In genomic region chr6:136793831-136794525, GRCm38 (mm10) we compare ENCODE assay signal across 8 mouse cellular contexts. TPM values are rescaled to one million over a fixed set of nuclear protein-coding genes. Genes with fewer than 3 reads are reported as not detected.
A peak's percentile ranks its signal among the peaks of the same experiment; 100 is the strongest.
DNase-seq lines count a peak whose midpoint lies in the region; ATAC-seq and TF ChIP-seq lines count a peak whose summit lies in the region.

No protein-coding gene starts in this region.

- no peaks in the 10 kb centered on the region for H3K79me2 ChIP-seq in liver, adult 2 months (ENCODE audit: control insufficient read depth, insufficient read depth, low read length)

- H3K9me3 ChIP-seq in forebrain, embryonic 10.5 days = no peaks in the 10 kb centered on the region
- H3K9me3 ChIP-seq in limb, embryonic 14.5 days (ENCODE audit: control insufficient read depth, low read length) = no peaks in the 10 kb centered on the region

- no peak overlapping the region for H3K9ac ChIP-seq in liver, adult 2 months (ENCODE audit: low read depth, low read length)
- peak overlapping the region; percentile 52 for H3K9ac ChIP-seq in limb, embryonic 14.5 days (ENCODE audit: low read depth, low read length, severe bottlenecking)

- H3K27ac ChIP-seq in liver, adult 2 months (replicated peaks; ENCODE audit: insufficient read depth, low read depth, low read length) = no peak overlapping the region
- peak overlapping the region; percentile 48 for H3K27ac ChIP-seq in forebrain, embryonic 10.5 days
- no peak overlapping the region for H3K27ac ChIP-seq in limb, embryonic 14.5 days (replicated peaks; ENCODE audit: low read depth, low read length)

- intact Hi-C loops in gastrocnemius, postnatal 36 days (cut with DNase I) = no loop called here

- TF ChIP-seq CTCF in liver, adult 2 months (IDR thresholded peaks at IDR 0.05; ENCODE audit: low read depth, low read length) = no peak

- no peaks in the 10 kb centered on the region for H3K4me1 ChIP-seq in liver, adult 2 months (ENCODE audit: control insufficient read depth, insufficient read depth, low read length)
- H3K4me1 ChIP-seq in forebrain, embryonic 10.5 days = peaks cover 17% of the 10 kb centered on the region
- H3K4me1 ChIP-seq in limb, embryonic 14.5 days (ENCODE audit: control insufficient read depth, insufficient read depth, low read length) = peaks cover 9% of the 10 kb centered on the region; the same call in 1 of the 2 replicates

- TF ChIP-seq POLR2A in liver, adult 2 months (IDR thresholded peaks at IDR 0.05; ENCODE audit: extremely low read depth, insufficient read depth, low read length) = no peak
- no peak for TF ChIP-seq POLR2A in limb, embryonic 14.5 days (IDR thresholded peaks at IDR 0.05; ENCODE audit: borderline replicate concordance, extremely low read depth, insufficient read depth, insufficient read length)

- no peaks in the 10 kb centered on the region for H3K36me3 ChIP-seq in liver, adult 2 months (ENCODE audit: control insufficient read depth, insufficient read depth, low read length)
- no peaks in the 10 kb centered on the region for H3K36me3 ChIP-seq in forebrain, embryonic 10.5 days (replicated peaks)
- no peaks in the 10 kb centered on the region for H3K36me3 ChIP-seq in limb, embryonic 14.5 days (ENCODE audit: control insufficient read depth, insufficient read depth, low read length)

- H3K4me2 ChIP-seq in limb, embryonic 14.5 days (replicated peaks; ENCODE audit: low read depth, low read length, severe bottlenecking) = peak overlapping the region; percentile 80

- 2% methylated on average over 24 of the region's 24 CpGs for WGBS in liver, adult 2 months
- under 1% methylated on average over 24 of the region's 24 CpGs for WGBS in forebrain, embryonic 10.5 days
- under 1% methylated on average over 22 of the region's 24 CpGs for WGBS in limb, embryonic 14.5 days

- ATAC-seq in limb, embryonic 14.5 days (ENCODE audit: low FRiP score, low read depth) = 0 out of 2 replicates have a peak, but pooled peaks have one; percentile 25
- ATAC-seq in neutrophil, adult 5-6 weeks (ENCODE audit: extremely low read depth, insufficient number of reproducible peaks, low FRiP score, poor library complexity, severe bottlenecking) = peak; percentile 39; the same call in 1 of the 2 replicates

- peak overlapping the region; percentile 22 for H3K4me3 ChIP-seq in liver, adult 2 months (ENCODE audit: insufficient read depth, low read depth, low read length)
- H3K4me3 ChIP-seq in forebrain, embryonic 10.5 days = peak overlapping the region; percentile 54
- peak overlapping the region; percentile 36 for H3K4me3 ChIP-seq in limb, embryonic 14.5 days (replicated peaks; ENCODE audit: low read length)

- no peaks in the 10 kb centered on the region for H3K27me3 ChIP-seq in liver, adult 2 months (ENCODE audit: control insufficient read depth, insufficient read depth, low read length)
- peaks cover 29% of the 10 kb centered on the region for H3K27me3 ChIP-seq in forebrain, embryonic 10.5 days (ENCODE audit: poor library complexity, severe bottlenecking)
- no peaks in the 10 kb centered on the region for H3K27me3 ChIP-seq in limb, embryonic 14.5 days (ENCODE audit: control insufficient read depth, insufficient read depth, low read length)

- DNase-seq in liver, adult 2 months (ENCODE audit: extremely low read depth, low read depth, low spot score) = no peak
- DNase-seq in liver = no peak
- no peak for DNase-seq in forebrain, embryonic 10.5 days (ENCODE audit: extremely low spot score, low spot score)
- DNase-seq in limb, embryonic 14.5 days (ENCODE audit: low spot score) = no peak
- DNase-seq in layer of hippocampus, adult 9-11 months = no peak
- no peak for DNase-seq in thymus, postnatal 0 days (ENCODE audit: low spot score)
- no peak for DNase-seq in gastrocnemius, postnatal 36 days

RNA-seq across cellular contexts. Expression of gene Hist4h4, which starts 10.2 kb away (rescaled TPM):
- total RNA-seq in liver, adult 2 months (2014; rRNA removed) = 8.8 and 9.9 TPM in 2 replicates
- 0.15 and 0.21 TPM in 2 replicates for polyA plus RNA-seq in liver, adult 2 months (2012; rRNA removed)
- polyA plus RNA-seq in forebrain, embryonic 10.5 days (2016; fragmentation: Nextera tagmentation; extraction: Ambion mirVana) = 0.38 and 0.49 TPM in 2 replicates
- 1.2 and 1.6 TPM in 2 replicates for polyA plus RNA-seq in limb, embryonic 14.5 days (2012; rRNA removed)
- 1.1 TPM in 2 replicates for polyA plus RNA-seq in limb, embryonic 14.5 days (2014; fragmentation: Nextera tagmentation; extraction: Ambion mirVana)
- total RNA-seq in neutrophil, adult 5-6 weeks (2017) = 22.1 and 23.3 TPM in 2 replicates
- 1.3 and 2.0 TPM in 2 replicates for polyA plus RNA-seq in thymus, postnatal 0 days (2015; fragmentation: Nextera tagmentation; extraction: Ambion mirVana)
- total RNA-seq in gastrocnemius, postnatal 36 days (2021) = 1 to 10 TPM; 4.8 to 4.9 TPM

RNA-seq across cellular contexts. Expression of gene Gucy2c, which starts 12.4 kb away (rescaled TPM):
- 0.55 and 2.6 TPM in 2 replicates for total RNA-seq in liver, adult 2 months (2014; rRNA removed)
- 0.17 and 0.56 TPM in 2 replicates for polyA plus RNA-seq in liver, adult 2 months (2012; rRNA removed)
- not detected in 2 replicates for polyA plus RNA-seq in forebrain, embryonic 10.5 days (2016; fragmentation: Nextera tagmentation; extraction: Ambion mirVana)
- 0.05 and 0.10 TPM in 2 replicates for polyA plus RNA-seq in limb, embryonic 14.5 days (2012; rRNA removed)
- 0.06 and 0.08 TPM in 2 replicates for polyA plus RNA-seq in limb, embryonic 14.5 days (2014; fragmentation: Nextera tagmentation; extraction: Ambion mirVana)
- 0.23 and 0.37 TPM in 2 replicates for total RNA-seq in neutrophil, adult 5-6 weeks (2017)
- 0.29 and 0.30 TPM in 2 replicates for polyA plus RNA-seq in thymus, postnatal 0 days (2015; fragmentation: Nextera tagmentation; extraction: Ambion mirVana)
- total RNA-seq in gastrocnemius, postnatal 36 days (2021) = not detected

RNA-seq across cellular contexts. Expression of gene H2afj, which starts 14.1 kb away (rescaled TPM):
- total RNA-seq in liver, adult 2 months (2014; rRNA removed) = 53.1 and 63.8 TPM in 2 replicates
- polyA plus RNA-seq in liver, adult 2 months (2012; rRNA removed) = 90.3 and 103 TPM in 2 replicates
- 101 and 103 TPM in 2 replicates for polyA plus RNA-seq in forebrain, embryonic 10.5 days (2016; fragmentation: Nextera tagmentation; extraction: Ambion mirVana)
- 82.9 and 88.8 TPM in 2 replicates for polyA plus RNA-seq in limb, embryonic 14.5 days (2012; rRNA removed)
- 105 and 114 TPM in 2 replicates for polyA plus RNA-seq in limb, embryonic 14.5 days (2014; fragmentation: Nextera tagmentation; extraction: Ambion mirVana)
- 50.2 and 56.9 TPM in 2 replicates for total RNA-seq in neutrophil, adult 5-6 weeks (2017)
- 341 and 352 TPM in 2 replicates for polyA plus RNA-seq in thymus, postnatal 0 days (2015; fragmentation: Nextera tagmentation; extraction: Ambion mirVana)
- total RNA-seq in gastrocnemius, postnatal 36 days (2021) = 10 to 100 TPM; 11.3 to 12.8 TPM

RNA-seq across cellular contexts. Expression of gene BC049715, which starts 33.4 kb away (rescaled TPM):
- total RNA-seq in liver, adult 2 months (2014; rRNA removed) = 0.18 and 1.1 TPM in 2 replicates
- 0.09 and 0.61 TPM in 2 replicates for polyA plus RNA-seq in liver, adult 2 months (2012; rRNA removed)
- 1.7 and 1.9 TPM in 2 replicates for polyA plus RNA-seq in forebrain, embryonic 10.5 days (2016; fragmentation: Nextera tagmentation; extraction: Ambion mirVana)
- 0.73 and 1.7 TPM in 2 replicates for polyA plus RNA-seq in limb, embryonic 14.5 days (2012; rRNA removed)
- 1.3 and 1.9 TPM in 2 replicates for polyA plus RNA-seq in limb, embryonic 14.5 days (2014; fragmentation: Nextera tagmentation; extraction: Ambion mirVana)
- total RNA-seq in neutrophil, adult 5-6 weeks (2017) = 4.2 and 6.3 TPM in 2 replicates
- 2.1 and 3.0 TPM in 2 replicates for polyA plus RNA-seq in thymus, postnatal 0 days (2015; fragmentation: Nextera tagmentation; extraction: Ambion mirVana)
- total RNA-seq in gastrocnemius, postnatal 36 days (2021) = under 1 TPM; 0.07 to 0.20 TPM

RNA-seq across cellular contexts. Expression of gene Wbp11, which starts 34.1 kb away (rescaled TPM):
- 6.6 and 9.0 TPM in 2 replicates for total RNA-seq in liver, adult 2 months (2014; rRNA removed)
- 13.6 and 18.0 TPM in 2 replicates for polyA plus RNA-seq in liver, adult 2 months (2012; rRNA removed)
- 166 and 170 TPM in 2 replicates for polyA plus RNA-seq in forebrain, embryonic 10.5 days (2016; fragmentation: Nextera tagmentation; extraction: Ambion mirVana)
- 87.0 and 96.5 TPM in 2 replicates for polyA plus RNA-seq in limb, embryonic 14.5 days (2012; rRNA removed)
- 100 and 110 TPM in 2 replicates for polyA plus RNA-seq in limb, embryonic 14.5 days (2014; fragmentation: Nextera tagmentation; extraction: Ambion mirVana)
- 90.1 and 103 TPM in 2 replicates for total RNA-seq in neutrophil, adult 5-6 weeks (2017)
- 88.9 and 90.5 TPM in 2 replicates for polyA plus RNA-seq in thymus, postnatal 0 days (2015; fragmentation: Nextera tagmentation; extraction: Ambion mirVana)
- 10 to 100 TPM; 43.3 to 45.5 TPM for total RNA-seq in gastrocnemius, postnatal 36 days (2021)
